Mouse (Mus musculus): ENCODE results near the gene Olfr821. TPM values are rescaled to one million over a fixed set of nuclear protein-coding genes. Genes with fewer than 3 reads are reported as not detected.

Olfr821 gene
- polyA plus RNA-seq, 1 experiment from 2014 or later, result not detected

Other genes with a start within 250 kb of the Olfr821 start
- not detected in 2 replicates for gene Olfr810, start 235.4 kb upstream of the Olfr821 start, polyA plus RNA-seq (2014; fragmentation: Nextera tagmentation; extraction: Ambion mirVana)
- not detected in 2 replicates for gene Olfr811, start 226.0 kb upstream of the Olfr821 start, polyA plus RNA-seq (2014; fragmentation: Nextera tagmentation; extraction: Ambion mirVana)
- gene Olfr812, start 184.3 kb upstream of the Olfr821 start, polyA plus RNA-seq (2014; fragmentation: Nextera tagmentation; extraction: Ambion mirVana), result not detected in 2 replicates
- gene Olfr813, start 175.0 kb upstream of the Olfr821 start, polyA plus RNA-seq (2014; fragmentation: Nextera tagmentation; extraction: Ambion mirVana), result not detected in 2 replicates
- not detected in 2 replicates for gene Olfr814, start 150.5 kb upstream of the Olfr821 start, polyA plus RNA-seq (2014; fragmentation: Nextera tagmentation; extraction: Ambion mirVana)
- gene Olfr815, start 124.5 kb upstream of the Olfr821 start, polyA plus RNA-seq (2014; fragmentation: Nextera tagmentation; extraction: Ambion mirVana), result not detected in 2 replicates
- gene Olfr816, start 114.8 kb upstream of the Olfr821 start, polyA plus RNA-seq (2014; fragmentation: Nextera tagmentation; extraction: Ambion mirVana), result not detected in 2 replicates
- not detected in 2 replicates for gene Olfr818, start 81.2 kb upstream of the Olfr821 start, polyA plus RNA-seq (2014; fragmentation: Nextera tagmentation; extraction: Ambion mirVana)
- gene Olfr819, start 63.1 kb upstream of the Olfr821 start, polyA plus RNA-seq (2014; fragmentation: Nextera tagmentation; extraction: Ambion mirVana), result not detected in 2 replicates
- not detected in 2 replicates for gene Olfr247, start 54.2 kb upstream of the Olfr821 start, polyA plus RNA-seq (2014; fragmentation: Nextera tagmentation; extraction: Ambion mirVana)
- not detected in 2 replicates for gene Gm10310, start 45.3 kb upstream of the Olfr821 start, polyA plus RNA-seq (2014; fragmentation: Nextera tagmentation; extraction: Ambion mirVana)
- not detected in 2 replicates for gene Olfr820, start 17.7 kb upstream of the Olfr821 start, polyA plus RNA-seq (2014; fragmentation: Nextera tagmentation; extraction: Ambion mirVana)
- not detected in 2 replicates for gene Olfr822, start 40.9 kb downstream of the Olfr821 start, polyA plus RNA-seq (2014; fragmentation: Nextera tagmentation; extraction: Ambion mirVana)
- not detected in 2 replicates for gene Olfr823, start 85.0 kb downstream of the Olfr821 start, polyA plus RNA-seq (2014; fragmentation: Nextera tagmentation; extraction: Ambion mirVana)
- not detected in 2 replicates for gene Olfr824, start 99.7 kb downstream of the Olfr821 start, polyA plus RNA-seq (2014; fragmentation: Nextera tagmentation; extraction: Ambion mirVana)
- gene Olfr825, start 136.4 kb downstream of the Olfr821 start, polyA plus RNA-seq (2014; fragmentation: Nextera tagmentation; extraction: Ambion mirVana), result not detected in 2 replicates
- gene Olfr826, start 153.8 kb downstream of the Olfr821 start, polyA plus RNA-seq (2014; fragmentation: Nextera tagmentation; extraction: Ambion mirVana), result not detected in 2 replicates
- not detected in 2 replicates for gene Olfr827, start 184.1 kb downstream of the Olfr821 start, polyA plus RNA-seq (2014; fragmentation: Nextera tagmentation; extraction: Ambion mirVana)
- not detected in 2 replicates for gene Neurod4, start 249.9 kb downstream of the Olfr821 start, polyA plus RNA-seq (2014; fragmentation: Nextera tagmentation; extraction: Ambion mirVana)